Mouse (Mus musculus) Patski (cell line): ENCODE data around the gene B3galt1. TPM values are rescaled to one million over a fixed set of nuclear protein-coding genes. Genes with fewer than 3 reads are reported as not detected.

Source experiments
- ATAC-seq: fragments of 100-300 bp; one replicate; pipeline ENCODE4 v1.8.0; 2021
- CTCF ChIA-PET: fragments of 350-600 bp; sonication (Branson Sonifier 250); formaldehyde crosslinking; loops from one replicate; lab custom pipeline; 2022; ENCODE audit warnings: inconsistent platforms; lab: Charles Lee
- POLR2A ChIA-PET: fragments of 350-600 bp; sonication (Branson Sonifier 250); formaldehyde crosslinking; loops from one replicate; lab custom pipeline; 2022; ENCODE audit warnings: antibody characterized with exemption, inconsistent platforms; lab: Charles Lee
- DNase-seq: peaks from one replicate; pipeline ENCODE4 v3.0.0-alpha.2; 2011; ENCODE audit warnings: low read depth, low spot score
- H3K27me3 ChIP-seq: fragments of 371-371 bp; one replicate; pipeline ENCODE4 v1.5.1; 2021
- CTCF ChIP-seq: fragments of 100-300 bp; IDR thresholded peaks from one replicate; pipeline ENCODE4 v1.5.1; 2021
- in situ Hi-C: fragments of 300-500 bp; cut with MboI; formaldehyde crosslinking; loops from 3 replicates; pipeline ENCODE4 v1.11.1; 2018; ENCODE audit warnings: low pct_unique_long_range_greater_than_20kb, mixed read lengths
- polyA plus RNA-seq: library from polyadenylated mRNA; unstranded; gene quantifications from one replicate; pipeline ENCODE4 v1.2.3, GENCODE M21; 2021

Gene B3galt1
- polyA plus RNA-seq, 1 experiment from 2014 or later = 15.4 TPM

- CTCF ChIA-PET = no interaction called here
- POLR2A ChIA-PET = no interaction called here
Observed at GRCm38 (mm10) chr2:67902651-67903292, 337.1 kb downstream of the B3galt1 start.

GRCm38 (mm10) chr2:67903769-67904168, 338.1 kb downstream of the B3galt1 start:
- POLR2A ChIA-PET = no interaction called here
- in situ Hi-C loops = no loop called here
- CTCF ChIA-PET = no interaction called here
- ATAC-seq = no peak
- no peak for DNase-seq
- no peaks in the 10 kb centered on the region for H3K27me3 ChIP-seq
- no peak for TF ChIP-seq CTCF

More at GRCm38 (mm10) chr2:67902651-67903292, 337.1 kb downstream of the B3galt1 start:
- DNase-seq (peak; percentile 56), ATAC-seq (peak; percentile 98)
- no peaks in the 10 kb centered on the region for H3K27me3 ChIP-seq
- TF ChIP-seq CTCF = no peak
- in situ Hi-C loops = no loop called here

GRCm38 (mm10) chr2:67931994-67932393, 366.3 kb downstream of the B3galt1 start:
- POLR2A ChIA-PET = interaction anchor here (0.6 to 0.7 kb wide), 2 partner anchors 27 to 323 kb away, joined by 4 read pairs; no protein-coding TSS in a partner anchor
- TF ChIP-seq CTCF = no peak
- no peaks in the 10 kb centered on the region for H3K27me3 ChIP-seq
- in situ Hi-C loops = no loop called here
- CTCF ChIA-PET = no interaction called here
- ATAC-seq (no peak), DNase-seq (no peak)

- in situ Hi-C loops = no loop called here
- TF ChIP-seq CTCF = no peak
- ChIA-PET POLR2A (no interaction called here), CTCF (interaction anchor here (0.9 to 2.2 kb wide), 2 partner anchors 9 to 12 kb away, joined by 5 read pairs; no protein-coding TSS in a partner anchor)
- ATAC-seq = no peak
- H3K27me3 ChIP-seq = no peaks in the 10 kb centered on the region
- DNase-seq = no peak
Observed at GRCm38 (mm10) chr2:67948408-67948807, 382.7 kb downstream of the B3galt1 start.

GRCm38 (mm10) chr2:67956182-67956581, 390.5 kb downstream of the B3galt1 start:
- ChIA-PET CTCF (no interaction called here), POLR2A (no interaction called here)
- ATAC-seq = no peak
- in situ Hi-C loops = no loop called here
- TF ChIP-seq CTCF = no peak
- DNase-seq = no peak
- no peaks in the 10 kb centered on the region for H3K27me3 ChIP-seq

- in situ Hi-C loops = no loop called here
- DNase-seq (no peak), ATAC-seq (no peak)
Observed at GRCm38 (mm10) chr2:67957561-67957960, 391.9 kb downstream of the B3galt1 start.

GRCm38 (mm10) chr2:67960711-67961110, 395.0 kb downstream of the B3galt1 start:
- TF ChIP-seq CTCF = no peak
- in situ Hi-C loops = no loop called here
- H3K27me3 ChIP-seq = no peaks in the 10 kb centered on the region
- ChIA-PET POLR2A (no interaction called here), CTCF (no interaction called here)
- DNase-seq (no peak), ATAC-seq (no peak)

More at GRCm38 (mm10) chr2:67957561-67957960, 391.9 kb downstream of the B3galt1 start:
- no peak for TF ChIP-seq CTCF
- ChIA-PET POLR2A (no interaction called here), CTCF (interaction anchor here (0.9 to 1.9 kb wide), 3 partner anchors 8 to 43 kb away, joined by 3 to 5 read pairs (median 4); no protein-coding TSS in a partner anchor)
- no peaks in the 10 kb centered on the region for H3K27me3 ChIP-seq

GRCm38 (mm10) chr2:67968812-67969211, 403.1 kb downstream of the B3galt1 start:
- no peaks in the 10 kb centered on the region for H3K27me3 ChIP-seq
- in situ Hi-C loops = no loop called here
- ATAC-seq (peak; percentile 26), DNase-seq (no peak)
- ChIA-PET POLR2A (interaction anchor here (0.6 kb wide), 1 partner anchor 114 kb away, joined by 3 read pairs; no protein-coding TSS in a partner anchor), CTCF (no interaction called here)
- TF ChIP-seq CTCF = no peak

- no peak for TF ChIP-seq CTCF
- CTCF ChIA-PET = no interaction called here
- no peak for ATAC-seq
- in situ Hi-C loops = no loop called here
- no peak for DNase-seq
- POLR2A ChIA-PET = interaction anchor here (0.7 kb wide), 1 partner anchor 488 kb away, joined by 4 read pairs; no protein-coding TSS in a partner anchor
- H3K27me3 ChIP-seq = no peaks in the 10 kb centered on the region
Observed at GRCm38 (mm10) chr2:67971091-67971490, 405.4 kb downstream of the B3galt1 start.

- POLR2A ChIA-PET = interaction anchor here (0.7 kb wide), 1 partner anchor 488 kb away, joined by 4 read pairs; no protein-coding TSS in a partner anchor
- H3K27me3 ChIP-seq = no peaks in the 10 kb centered on the region
- in situ Hi-C loops = no loop called here
- ATAC-seq = no peak
- DNase-seq = no peak
- CTCF ChIA-PET = interaction anchor here (0.9 kb wide), 1 partner anchor 15 kb away, joined by 3 read pairs; no protein-coding TSS in a partner anchor
- TF ChIP-seq CTCF = no peak
Observed at GRCm38 (mm10) chr2:67971576-67971975, 405.9 kb downstream of the B3galt1 start.

- DNase-seq (no peak), ATAC-seq (no peak)
- ChIA-PET POLR2A (no interaction called here), CTCF (no interaction called here)
- H3K27me3 ChIP-seq = no peaks in the 10 kb centered on the region
- in situ Hi-C loops = no loop called here
- TF ChIP-seq CTCF = no peak
Observed at GRCm38 (mm10) chr2:67975764-67976163, 410.1 kb downstream of the B3galt1 start.
